Mouse (Mus musculus) midbrain, embryonic 11.5 days (tissue): ENCODE results near the gene Slc9a3r2. TPM values are rescaled to one million over a fixed set of nuclear protein-coding genes. Genes with fewer than 3 reads are reported as not detected.

Experiments used
- ATAC-seq: fragments of 200-750 bp; cut with Nextera tagmentation; 2 replicates; pipeline ENCODE4 v1.8.0; 2017; ENCODE audit warnings: moderate TSS enrichment, moderate library complexity; ENCODE audit not compliant: low FRiP score
- DNase-seq: peaks from one replicate; pipeline ENCODE4 v3.0.0; 2015; ENCODE audit warnings: low spot score; ENCODE audit errors: missing footprints
- H3K27ac ChIP-seq: fragments of 300-500 bp; sonication (generic); 2 replicates; pipeline ENCODE4 v1.5.1; 2014; ENCODE audit warnings: low read depth, low read length
- H3K27me3 ChIP-seq: fragments of 300-500 bp; sonication (generic); 2 replicates; pipeline ENCODE4 v1.6.1; 2014; ENCODE audit warnings: mild to moderate bottlenecking, low read length, moderate library complexity, mixed read lengths; ENCODE audit not compliant: control insufficient read depth, insufficient read depth
- H3K36me3 ChIP-seq: fragments of 300-500 bp; sonication (generic); 2 replicates; pipeline ENCODE4 v1.6.1; 2014; ENCODE audit warnings: mild to moderate bottlenecking, low read length, moderate library complexity, mixed read lengths; ENCODE audit not compliant: control insufficient read depth, insufficient read depth
- H3K4me1 ChIP-seq: fragments of 300-500 bp; sonication (generic); 2 replicates; pipeline ENCODE4 v1.6.1; 2014; ENCODE audit warnings: low read length; ENCODE audit not compliant: control insufficient read depth, insufficient read depth
- H3K4me2 ChIP-seq: fragments of 300-500 bp; sonication (generic); 2 replicates; pipeline ENCODE4 v1.6.1; 2014; ENCODE audit warnings: mild to moderate bottlenecking, moderate library complexity
- H3K4me3 ChIP-seq: fragments of 300-500 bp; sonication (generic); 2 replicates; pipeline ENCODE4 v1.5.1; 2014; ENCODE audit warnings: low read depth, low read length
- H3K9ac ChIP-seq: fragments of 300-500 bp; sonication (generic); 2 replicates; pipeline ENCODE4 v1.6.1; 2014; ENCODE audit warnings: low read length
- H3K9me3 ChIP-seq: fragments of 300-500 bp; sonication (generic); 2 replicates; pipeline ENCODE4 v1.6.1; 2016; ENCODE audit warnings: low read length; ENCODE audit not compliant: control insufficient read depth
- WGBS: fragments of 180-500 bp; shearing (Covaris S2); extraction: QIAGEN DNeasy Blood & Tissue Kit; methylation state at CpG from one replicate; pipeline ENCODE4 v1.1.7; 2014; 5-methylcytosine and 5-hydroxymethylcytosine counted together
- polyA plus RNA-seq: library from polyadenylated mRNA; unstranded; fragments of >200 nt; fragmentation: Nextera tagmentation; extraction: Ambion mirVana; gene quantifications from 2 replicates; pipeline ENCODE4 v1.2.1, GENCODE M21; 2014

Slc9a3r2 gene
- polyA plus RNA-seq, 1 experiment from 2014 or later: 36.4 TPM

DNA sequence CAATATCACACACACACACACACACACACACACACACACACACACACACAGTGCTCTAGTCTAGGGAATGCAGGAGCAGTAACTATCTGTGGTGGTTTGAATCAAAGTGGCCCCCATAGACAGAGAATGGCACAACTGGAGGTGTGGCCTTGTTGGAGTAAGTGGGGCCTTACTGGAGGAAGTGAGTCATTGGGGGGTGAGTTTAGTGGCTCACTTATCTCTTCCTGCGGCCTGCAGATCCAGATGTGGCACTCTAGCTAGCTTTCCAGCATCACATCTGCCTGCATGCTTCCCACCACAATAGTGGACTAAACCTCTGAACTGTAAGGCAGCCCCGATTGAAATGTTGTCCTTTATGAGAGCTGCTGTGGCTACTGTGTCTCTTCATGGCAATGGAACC is 39.4 kb downstream of the Slc9a3r2 start:
- Histone ChIP-seq H3K27ac (no peak overlapping the region), H3K4me3 (no peak overlapping the region), H3K27me3 (no peaks in the 10 kb centered on the region), H3K9me3 (no peaks in the 10 kb centered on the region), H3K36me3 (peaks cover 15% of the 10 kb centered on the region), H3K4me2 (no peak overlapping the region), H3K4me1 (no peaks in the 10 kb centered on the region), H3K9ac (no peak overlapping the region)
- 90% methylated on average over 2 of the region's 2 CpGs for WGBS
- no peak for DNase-seq
- ATAC-seq: no peak

DNA sequence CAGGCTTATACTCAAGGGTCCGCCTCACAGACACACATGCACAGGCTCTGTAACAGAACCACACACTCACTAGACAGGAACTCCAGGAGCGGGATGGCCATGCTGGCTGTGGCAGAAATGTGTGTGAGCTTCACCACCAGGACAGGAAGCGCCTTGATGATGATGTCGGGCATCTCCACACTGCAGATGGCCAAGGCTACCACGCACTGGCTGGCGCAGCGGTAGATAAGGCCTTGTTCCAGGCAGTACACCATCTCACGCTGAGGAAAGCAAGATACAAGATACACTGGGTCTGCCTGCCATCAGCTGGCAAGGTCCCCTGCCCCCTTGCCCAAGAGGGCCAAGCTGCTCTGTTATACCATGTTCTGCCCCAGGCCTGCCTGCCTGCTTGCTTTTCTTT is 41.3 kb downstream of the Slc9a3r2 start:
- ATAC-seq (no peak), DNase-seq (no peak)
- WGBS: 94% methylated on average over 8 of the region's 8 CpGs
- H3K27me3 ChIP-seq: no peaks in the 10 kb centered on the region
- H3K9me3 ChIP-seq: no peaks in the 10 kb centered on the region
- no peak overlapping the region for H3K9ac ChIP-seq
- no peak overlapping the region for H3K4me2 ChIP-seq
- H3K4me1 ChIP-seq: no peaks in the 10 kb centered on the region
- no peak overlapping the region for H3K27ac ChIP-seq
- H3K36me3 ChIP-seq: peaks cover 6% of the 10 kb centered on the region
- no peak overlapping the region for H3K4me3 ChIP-seq

DNA sequence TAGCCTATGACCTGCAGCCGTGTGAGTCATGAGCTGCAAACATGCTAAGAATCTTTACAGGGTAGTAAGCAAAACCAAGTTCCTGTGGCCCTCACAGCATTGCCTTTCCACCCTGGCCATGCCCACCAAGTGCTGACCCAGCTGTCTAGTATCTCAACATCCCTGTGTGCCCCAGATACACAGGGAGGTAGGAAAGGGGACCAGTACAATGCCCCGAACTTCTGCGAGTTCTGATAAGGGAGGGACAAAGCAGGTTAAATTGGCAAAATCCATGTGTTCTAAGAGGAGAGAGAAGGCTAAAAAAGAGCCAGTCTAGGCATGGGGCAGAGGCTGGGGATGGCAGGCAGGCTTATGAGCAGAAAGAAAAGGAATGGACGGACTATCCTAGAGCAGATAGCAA is 41.8 kb downstream of the Slc9a3r2 start:
- H3K9ac ChIP-seq: no peak overlapping the region
- H3K27ac ChIP-seq: no peak overlapping the region
- H3K4me2 ChIP-seq: no peak overlapping the region
- peaks cover 6% of the 10 kb centered on the region for H3K36me3 ChIP-seq
- 90% methylated on average over 4 of the region's 4 CpGs for WGBS
- DNase-seq: no peak
- no peak for ATAC-seq
- H3K27me3 ChIP-seq: no peaks in the 10 kb centered on the region
- H3K9me3 ChIP-seq: no peaks in the 10 kb centered on the region
- no peaks in the 10 kb centered on the region for H3K4me1 ChIP-seq
- no peak overlapping the region for H3K4me3 ChIP-seq

DNA sequence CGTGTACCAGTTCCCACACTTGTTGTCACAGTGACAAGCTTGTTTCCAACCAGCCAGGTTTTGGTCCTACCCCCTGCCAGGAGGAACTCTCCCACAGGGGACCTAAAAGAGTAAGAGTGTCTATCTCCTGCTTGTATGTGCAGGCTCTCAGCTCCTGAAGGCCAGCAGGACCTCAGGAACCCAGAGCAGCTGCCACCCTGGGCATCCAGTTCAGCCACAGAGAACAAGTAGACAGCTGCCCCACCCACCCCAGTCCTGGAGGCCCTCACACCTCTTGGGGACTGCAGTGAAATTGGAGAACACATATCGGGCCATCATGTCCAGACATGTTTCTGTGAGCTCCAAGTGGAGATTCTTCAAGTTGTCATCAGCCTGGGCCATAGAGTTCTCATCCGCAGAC is 45.6 kb downstream of the Slc9a3r2 start:
- Histone ChIP-seq H3K9ac (no peak overlapping the region), H3K36me3 (peaks cover 3% of the 10 kb centered on the region), H3K27me3 (no peaks in the 10 kb centered on the region), H3K4me2 (no peak overlapping the region), H3K4me1 (no peaks in the 10 kb centered on the region), H3K9me3 (no peaks in the 10 kb centered on the region), H3K4me3 (no peak overlapping the region), H3K27ac (no peak overlapping the region)
- WGBS: 90% methylated on average over 3 of the region's 3 CpGs
- ATAC-seq (no peak), DNase-seq (no peak)

DNA sequence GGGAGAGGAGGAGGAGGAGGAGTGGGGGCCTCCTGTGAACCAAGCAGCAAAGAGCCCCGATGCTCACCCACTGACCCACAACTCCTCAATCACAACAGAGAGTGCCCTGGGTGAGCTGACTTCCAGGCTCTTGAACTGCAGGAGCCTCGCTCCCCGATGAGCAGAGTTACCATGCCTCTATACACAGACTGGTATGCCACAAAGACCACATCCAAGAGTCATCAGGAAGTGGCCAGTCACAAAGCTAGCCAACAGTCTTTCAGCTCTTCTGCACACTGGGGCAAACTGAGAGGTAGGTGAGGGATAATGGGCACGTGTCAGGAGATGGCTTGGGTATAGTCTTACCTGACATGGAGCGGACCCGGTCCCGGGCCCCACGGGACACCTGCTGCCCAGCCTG is 46.2 kb downstream of the Slc9a3r2 start:
- Histone ChIP-seq H3K9me3 (no peaks in the 10 kb centered on the region), H3K27ac (no peak overlapping the region), H3K4me2 (no peak overlapping the region), H3K4me1 (no peaks in the 10 kb centered on the region), H3K36me3 (peaks cover 3% of the 10 kb centered on the region), H3K9ac (no peak overlapping the region), H3K27me3 (no peaks in the 10 kb centered on the region), H3K4me3 (no peak overlapping the region)
- DNase-seq (no peak), ATAC-seq (no peak)
- WGBS: 93% methylated on average over 8 of the region's 8 CpGs

DNA sequence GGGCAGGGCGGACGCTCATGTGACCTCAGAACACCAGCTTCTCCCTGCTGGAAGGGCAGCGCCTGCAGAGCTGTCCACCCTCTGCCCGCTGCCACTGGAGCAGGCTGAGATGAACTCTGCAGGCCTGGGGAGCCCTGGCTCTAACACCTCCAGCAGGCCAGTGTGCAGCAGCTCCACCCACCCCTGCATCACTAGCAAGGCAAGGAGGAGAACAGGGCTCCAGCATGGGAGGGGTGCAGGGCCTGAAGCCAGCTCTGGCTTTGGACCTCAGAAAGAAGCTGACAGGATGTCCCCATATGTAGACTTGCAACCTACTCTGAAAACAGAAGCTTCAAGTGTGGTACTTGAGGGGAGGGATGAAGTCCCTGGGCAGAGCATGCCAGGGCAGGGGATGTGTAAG is 49.6 kb downstream of the Slc9a3r2 start:
- 90% methylated on average over 4 of the region's 4 CpGs for WGBS
- no peak overlapping the region for H3K4me3 ChIP-seq
- H3K9me3 ChIP-seq: no peaks in the 10 kb centered on the region
- H3K27ac ChIP-seq: no peak overlapping the region
- DNase-seq (no peak), ATAC-seq (no peak)
- no peaks in the 10 kb centered on the region for H3K4me1 ChIP-seq
- H3K9ac ChIP-seq: no peak overlapping the region
- no peaks in the 10 kb centered on the region for H3K27me3 ChIP-seq
- H3K36me3 ChIP-seq: peaks cover 12% of the 10 kb centered on the region
- no peak overlapping the region for H3K4me2 ChIP-seq

DNA sequence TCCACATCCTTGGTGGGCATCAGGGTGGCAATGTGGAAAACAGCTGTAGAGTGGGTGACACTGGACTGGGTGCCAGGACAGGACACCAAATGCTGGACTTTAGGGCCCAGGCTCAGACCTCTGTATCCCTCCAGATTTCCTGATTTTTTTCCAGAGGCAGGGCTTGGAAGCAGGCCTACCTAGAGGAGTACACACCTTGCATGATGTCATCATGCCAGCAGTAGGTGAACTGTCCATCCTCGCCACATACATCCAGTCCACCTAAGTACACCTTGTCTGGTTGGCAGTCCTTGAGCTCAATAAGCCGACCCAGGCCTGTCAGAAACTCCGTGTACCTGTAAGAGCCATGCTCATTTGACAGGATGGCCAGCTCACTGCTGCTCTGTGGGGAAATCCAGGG is 52.1 kb downstream of the Slc9a3r2 start:
- Histone ChIP-seq H3K36me3 (peaks cover 22% of the 10 kb centered on the region), H3K4me2 (no peak overlapping the region), H3K27me3 (no peaks in the 10 kb centered on the region), H3K9me3 (no peaks in the 10 kb centered on the region), H3K4me1 (no peaks in the 10 kb centered on the region), H3K27ac (no peak overlapping the region), H3K9ac (no peak overlapping the region), H3K4me3 (no peak overlapping the region)
- DNase-seq (no peak), ATAC-seq (no peak)
- 89% methylated on average over 3 of the region's 3 CpGs for WGBS

DNA sequence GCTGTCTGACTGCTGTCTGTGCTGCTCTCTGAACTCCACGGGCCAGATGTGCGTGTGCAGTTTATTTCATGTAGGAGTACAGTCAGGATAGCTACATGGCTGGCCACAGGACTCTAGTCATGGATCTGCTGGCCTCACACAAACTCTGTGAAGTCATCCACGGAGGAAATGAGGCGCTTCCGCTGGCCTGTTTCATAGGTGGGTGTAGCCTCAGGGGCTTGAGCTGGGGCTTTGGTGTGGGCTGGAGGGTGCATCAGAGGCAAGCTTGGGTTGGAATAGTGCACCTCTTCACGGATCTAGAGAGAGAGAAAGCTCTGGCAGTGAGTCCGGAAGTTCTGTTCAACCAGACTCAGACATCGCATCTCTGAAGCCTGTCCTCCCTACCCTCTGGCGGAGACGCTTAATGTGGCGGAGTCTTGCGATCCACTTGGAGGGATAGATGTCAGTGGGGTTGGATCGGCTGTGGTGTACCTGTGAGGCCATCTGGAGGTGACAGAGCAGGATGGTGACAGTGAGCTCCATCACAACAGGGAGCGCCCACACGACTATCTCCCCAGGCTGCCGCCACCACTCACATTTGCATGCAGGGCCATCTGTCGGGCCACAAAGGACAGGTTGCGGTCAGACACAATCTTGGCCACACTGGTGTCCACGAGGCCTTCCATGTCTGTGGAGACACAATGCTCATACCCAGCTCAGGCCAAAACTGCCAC is 53.5 kb downstream of the Slc9a3r2 start:
- H3K4me3 ChIP-seq: no peak overlapping the region
- ATAC-seq (no peak), DNase-seq (no peak)
- no peaks in the 10 kb centered on the region for H3K4me1 ChIP-seq
- no peaks in the 10 kb centered on the region for H3K27me3 ChIP-seq
- no peak overlapping the region for H3K4me2 ChIP-seq
- no peak overlapping the region for H3K27ac ChIP-seq
- 91% methylated on average over 19 of the region's 19 CpGs for WGBS
- no peak overlapping the region for H3K9ac ChIP-seq
- no peaks in the 10 kb centered on the region for H3K9me3 ChIP-seq
- peaks cover 28% of the 10 kb centered on the region for H3K36me3 ChIP-seq

DNA sequence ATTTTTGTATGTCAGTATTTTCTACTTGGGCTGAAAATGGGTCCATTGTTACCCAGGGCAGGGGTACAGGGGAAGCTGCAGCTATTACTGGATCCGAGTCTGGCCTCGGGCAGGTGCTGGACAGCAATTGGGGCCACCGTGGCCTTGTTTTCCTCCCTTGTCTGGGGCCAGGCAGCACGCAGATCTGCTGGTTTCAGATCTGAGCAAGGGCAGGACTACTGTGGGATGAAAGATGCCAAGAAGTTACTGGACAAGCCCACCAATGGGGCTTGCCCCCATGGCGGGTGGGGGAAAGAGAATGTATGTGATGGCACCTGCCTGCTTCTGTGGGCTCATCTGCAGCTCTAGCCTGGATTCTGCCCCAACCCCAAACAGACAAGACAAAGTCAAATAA is 54.1 kb downstream of the Slc9a3r2 start:
- ATAC-seq (no peak), DNase-seq (no peak)
- Histone ChIP-seq H3K27me3 (no peaks in the 10 kb centered on the region), H3K4me3 (no peak overlapping the region), H3K9me3 (no peaks in the 10 kb centered on the region), H3K36me3 (peaks cover 33% of the 10 kb centered on the region), H3K27ac (no peak overlapping the region), H3K9ac (no peak overlapping the region), H3K4me2 (no peak overlapping the region), H3K4me1 (no peaks in the 10 kb centered on the region)
- 91% methylated on average over 5 of the region's 5 CpGs for WGBS
